Mouse (Mus musculus) forebrain, embryonic 14.5 days (tissue): ENCODE measurements around the gene Lgr5. TPM values are rescaled to one million over a fixed set of nuclear protein-coding genes. Genes with fewer than 3 reads are reported as not detected.

Source experiments
- ATAC-seq: fragments of 200-750 bp; cut with Nextera tagmentation; 2 replicates; pipeline ENCODE4 v1.8.0; 2017; ENCODE audit warnings: mild to moderate bottlenecking, moderate library complexity
- DNase-seq: peaks from one replicate; pipeline ENCODE4 v3.0.0-alpha.2; 2015; ENCODE audit warnings: low spot score
- H3K27ac ChIP-seq: fragments of 300-500 bp; sonication (generic); 2 replicates; pipeline ENCODE4 v1.5.1; 2014; ENCODE audit warnings: low read depth, mild to moderate bottlenecking, control low read depth, low read length, moderate library complexity
- H3K27me3 ChIP-seq: fragments of 300-500 bp; sonication (generic); replicated peaks from 2 replicates; pipeline ENCODE4 v1.6.1; 2014; ENCODE audit warnings: low read length, control low read depth, mixed read lengths; ENCODE audit not compliant: control insufficient read depth, insufficient read depth
- H3K36me3 ChIP-seq: fragments of 300-500 bp; sonication (generic); 2 replicates; pipeline ENCODE4 v1.6.1; 2014; ENCODE audit warnings: low read length, control low read depth; ENCODE audit not compliant: control insufficient read depth, insufficient read depth
- H3K4me1 ChIP-seq: fragments of 300-500 bp; sonication (generic); 2 replicates; pipeline ENCODE4 v1.6.1; 2014; ENCODE audit warnings: antibody characterized with exemption, low read length, control low read depth; ENCODE audit not compliant: control insufficient read depth, insufficient read depth
- H3K4me2 ChIP-seq: fragments of 300-500 bp; sonication (generic); 2 replicates; pipeline ENCODE4 v1.6.1; 2014; ENCODE audit warnings: mild to moderate bottlenecking, control low read depth, low read length
- H3K4me3 ChIP-seq: fragments of 300-500 bp; sonication (generic); 2 replicates; pipeline ENCODE4 v1.5.1; 2014; ENCODE audit warnings: low read depth, low read length, control low read depth
- H3K9ac ChIP-seq: fragments of 300-500 bp; sonication (generic); 2 replicates; pipeline ENCODE4 v1.6.1; 2014; ENCODE audit warnings: mild to moderate bottlenecking, low read length, control low read depth, moderate library complexity
- H3K9me3 ChIP-seq: fragments of 300-500 bp; sonication (generic); replicated peaks from 2 replicates; pipeline ENCODE4 v1.6.1; 2016; ENCODE audit warnings: low read length, control low read depth, mixed read lengths; ENCODE audit not compliant: control insufficient read depth
- WGBS: fragments of 180-500 bp; shearing (Covaris S2); extraction: QIAGEN DNeasy Blood & Tissue Kit; methylation state at CpG from one replicate; pipeline ENCODE4 v1.1.7; 2014; 5-methylcytosine and 5-hydroxymethylcytosine counted together
- polyA plus RNA-seq: library from polyadenylated mRNA; unstranded; fragments of >200 nt; fragmentation: Nextera tagmentation; extraction: Ambion mirVana; gene quantifications from 2 replicates; pipeline ENCODE4 v1.2.1, GENCODE M21; 2014

The Lgr5 gene
- polyA plus RNA-seq, 1 experiment from 2014 or later, result 0.44 TPM

DNA sequence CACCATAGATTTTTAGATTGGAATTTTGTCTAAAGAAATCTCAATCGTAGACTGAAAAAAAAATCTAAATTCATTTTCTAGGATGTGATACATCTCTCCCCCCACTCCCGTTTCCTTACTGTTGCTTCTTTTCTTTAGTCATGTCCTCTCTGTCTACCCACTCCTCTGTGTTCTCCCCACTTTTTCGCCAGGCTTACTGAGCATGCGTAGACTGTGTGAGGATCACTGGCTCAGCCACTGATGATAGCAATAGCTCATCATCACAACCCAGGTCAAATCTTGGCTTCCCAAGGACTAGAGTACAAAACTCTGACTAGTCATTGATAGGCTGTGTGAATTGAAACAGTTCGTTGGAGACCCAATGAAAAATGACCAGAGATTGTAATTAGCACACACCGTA, 6.1 kb upstream of the Lgr5 start:
- DNase-seq (no peak), ATAC-seq (no peak)
- no peak overlapping the region for H3K27ac ChIP-seq
- H3K4me1 ChIP-seq, result no peaks in the 10 kb centered on the region
- H3K36me3 ChIP-seq, result no peaks in the 10 kb centered on the region
- no peaks in the 10 kb centered on the region for H3K9me3 ChIP-seq
- H3K27me3 ChIP-seq, result peaks cover 33% of the 10 kb centered on the region
- no peak overlapping the region for H3K4me2 ChIP-seq
- no peak overlapping the region for H3K4me3 ChIP-seq
- 87% methylated on average over 6 of the region's 6 CpGs for whole genome bisulfite sequencing
- H3K9ac ChIP-seq, result no peak overlapping the region

DNA sequence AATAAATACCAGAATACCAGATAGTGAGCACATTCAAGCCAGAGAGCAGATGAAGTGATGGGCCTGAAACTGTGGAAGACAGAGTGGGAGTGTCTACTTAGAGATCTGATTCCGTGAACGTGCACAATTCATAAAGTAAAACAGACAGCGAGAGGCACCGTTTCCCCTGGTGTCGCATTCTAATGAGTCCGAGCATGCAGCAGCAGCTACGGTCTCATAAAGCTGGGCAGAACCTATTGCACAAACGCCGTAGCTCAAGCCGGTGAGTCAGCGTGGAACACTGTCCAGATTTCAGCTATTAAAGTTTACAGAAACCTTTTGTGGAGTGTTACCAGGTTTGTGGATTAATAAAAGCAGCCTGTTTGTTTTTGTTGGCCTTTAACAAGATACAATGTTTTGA, 5.6 kb upstream of the Lgr5 start:
- Histone ChIP-seq H3K36me3 (no peaks in the 10 kb centered on the region), H3K4me2 (no peak overlapping the region)

DNA sequence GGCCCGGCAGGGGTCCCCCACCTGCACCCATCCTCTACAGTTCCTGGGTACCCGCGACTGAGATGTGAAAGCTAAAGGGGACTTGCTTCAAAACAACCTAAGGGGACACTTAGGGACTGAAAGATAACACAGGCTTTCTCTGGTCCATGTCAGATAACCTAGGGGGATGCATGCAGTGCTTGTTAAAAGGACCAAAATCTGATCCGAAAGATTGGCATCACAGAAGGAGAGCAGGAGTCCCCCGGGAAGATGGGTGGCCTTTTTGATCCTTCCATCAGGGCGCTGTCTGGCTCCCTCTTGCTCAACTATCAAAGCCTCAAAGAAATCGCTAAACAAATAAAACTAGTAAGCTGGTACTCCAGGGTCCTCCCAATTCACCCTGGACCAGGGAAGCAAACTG, 399 bp upstream of the Lgr5 start:
- Histone ChIP-seq H3K27ac (no peak overlapping the region), H3K4me3 (peak overlapping the region; percentile 54), H3K27me3 (peaks cover 72% of the 10 kb centered on the region), H3K9ac (peak overlapping the region; percentile 59), H3K9me3 (no peaks in the 10 kb centered on the region), H3K4me2 (peak overlapping the region; percentile 96), H3K36me3 (no peaks in the 10 kb centered on the region), H3K4me1 (peaks cover 7% of the 10 kb centered on the region; the same call in 1 of the 2 replicates)
- WGBS, result 0% methylated on average over 7 of the region's 7 CpGs
- ATAC-seq (no peak), DNase-seq (no peak)

More for the DNA sequence above, 5.6 kb upstream of the Lgr5 start:
- H3K27ac ChIP-seq, result no peak overlapping the region
- DNase-seq (no peak), ATAC-seq (no peak)
- H3K9ac ChIP-seq, result no peak overlapping the region
- H3K27me3 ChIP-seq, result peaks cover 34% of the 10 kb centered on the region
- no peak overlapping the region for H3K4me3 ChIP-seq
- no peaks in the 10 kb centered on the region for H3K9me3 ChIP-seq
- 60% methylated on average over 11 of the region's 11 CpGs for WGBS
- H3K4me1 ChIP-seq, result no peaks in the 10 kb centered on the region

DNA sequence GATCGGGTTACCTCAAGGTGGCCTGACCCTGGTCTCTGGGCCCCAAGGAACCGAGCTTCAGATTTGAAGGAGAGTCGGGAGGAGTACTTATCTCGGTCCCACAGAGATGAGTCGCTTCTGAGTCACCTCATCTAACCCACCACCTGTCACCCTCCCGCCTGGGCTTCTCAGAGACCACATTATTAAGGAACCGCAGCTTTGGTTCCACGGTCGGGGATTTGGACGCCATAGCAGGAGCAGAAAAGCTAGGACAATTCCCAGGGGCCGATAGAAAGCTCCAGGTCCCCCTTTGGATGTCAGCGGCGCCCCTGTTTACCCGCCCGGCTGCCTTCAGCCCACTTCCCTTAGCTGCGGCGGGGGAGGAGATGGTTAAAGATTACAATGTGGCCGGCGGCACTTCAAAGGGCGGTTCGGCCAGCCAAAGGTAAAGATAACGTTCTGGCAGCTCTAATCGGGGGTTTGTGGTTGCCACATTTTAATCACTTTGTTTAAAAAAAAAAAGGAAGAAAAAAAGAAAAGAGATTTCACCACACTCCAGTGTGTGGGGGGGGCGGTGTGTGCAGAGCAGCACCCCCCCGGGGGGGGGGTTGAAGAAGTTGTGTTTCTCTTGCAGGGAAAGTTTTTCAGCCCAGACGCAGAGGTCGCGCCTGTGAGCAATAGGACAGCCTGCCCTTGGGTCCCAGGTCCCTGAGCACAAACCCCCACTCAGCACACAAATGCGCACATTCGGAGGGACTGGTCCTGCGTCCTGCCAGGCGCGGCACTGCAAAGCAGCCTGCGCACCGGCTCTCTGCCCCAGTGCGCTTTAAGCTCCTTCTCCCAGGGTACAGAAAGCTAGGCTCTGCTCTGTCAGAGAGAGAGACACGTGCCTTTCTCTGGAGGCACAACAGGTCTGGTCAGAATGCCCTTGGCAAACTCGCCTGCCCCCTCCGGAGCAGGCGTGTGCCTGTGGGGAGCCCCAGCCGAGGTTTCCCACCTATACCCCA, 1.0 kb downstream of the Lgr5 start:
- DNase-seq, result peak; percentile 51
- H3K9ac ChIP-seq, result peak overlapping the region; percentile 59; the same call in 1 of the 2 replicates
- peak overlapping the region; percentile 96 for H3K4me2 ChIP-seq
- WGBS, result under 1% methylated on average over 40 of the region's 41 CpGs
- no peaks in the 10 kb centered on the region for H3K9me3 ChIP-seq
- H3K4me1 ChIP-seq, result peaks cover 7% of the 10 kb centered on the region; the same call in 1 of the 2 replicates
- H3K27ac ChIP-seq, result no peak overlapping the region
- peaks cover 76% of the 10 kb centered on the region for H3K27me3 ChIP-seq
- peak; percentile 70 for ATAC-seq
- no peaks in the 10 kb centered on the region for H3K36me3 ChIP-seq
- peak overlapping the region; percentile 54 for H3K4me3 ChIP-seq

DNA sequence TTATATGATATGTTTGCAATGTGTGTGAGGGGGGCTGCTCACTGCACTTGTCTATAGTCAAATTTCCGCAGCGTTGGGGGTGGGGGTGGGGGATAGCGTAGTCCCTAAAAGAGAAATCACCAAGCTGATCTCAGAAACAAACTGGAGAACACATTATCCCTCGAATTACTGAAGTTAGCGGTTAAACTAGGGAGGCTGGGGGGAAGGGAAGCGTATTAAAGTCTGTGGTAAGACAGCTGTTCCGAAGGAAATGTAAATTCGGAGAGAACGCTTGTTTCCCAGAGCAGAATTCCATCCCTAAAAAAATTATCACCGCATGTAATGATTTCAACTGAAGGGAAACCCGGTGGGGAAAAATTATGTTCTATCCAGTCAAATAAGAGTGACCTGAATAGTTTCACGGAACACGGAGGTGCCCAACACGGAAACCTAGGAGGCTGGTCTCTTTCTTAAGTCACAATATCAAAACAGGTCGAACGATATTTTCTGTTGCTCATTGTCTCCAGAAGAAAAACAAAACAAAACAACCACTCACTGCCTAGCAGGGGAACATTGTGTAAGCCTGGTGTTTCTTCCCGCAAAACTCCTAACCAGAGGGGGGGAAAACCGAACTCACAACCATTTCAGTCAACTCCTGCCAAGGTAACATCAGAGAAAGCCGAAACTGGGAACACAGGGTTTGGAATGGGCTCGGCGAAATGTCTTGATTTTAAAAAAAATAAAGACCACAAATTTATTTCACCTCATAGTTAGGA, 1.9 kb downstream of the Lgr5 start:
- Histone ChIP-seq H3K4me3 (peak overlapping the region; percentile 54), H3K4me2 (peak overlapping the region; percentile 96), H3K36me3 (no peaks in the 10 kb centered on the region), H3K9me3 (no peaks in the 10 kb centered on the region), H3K4me1 (peaks cover 7% of the 10 kb centered on the region; the same call in 1 of the 2 replicates), H3K27ac (no peak overlapping the region), H3K27me3 (peaks cover 81% of the 10 kb centered on the region), H3K9ac (no peak overlapping the region)
- ATAC-seq (no peak), DNase-seq (peak; percentile 37)
- under 1% methylated on average over 21 of the region's 21 CpGs for WGBS

DNA sequence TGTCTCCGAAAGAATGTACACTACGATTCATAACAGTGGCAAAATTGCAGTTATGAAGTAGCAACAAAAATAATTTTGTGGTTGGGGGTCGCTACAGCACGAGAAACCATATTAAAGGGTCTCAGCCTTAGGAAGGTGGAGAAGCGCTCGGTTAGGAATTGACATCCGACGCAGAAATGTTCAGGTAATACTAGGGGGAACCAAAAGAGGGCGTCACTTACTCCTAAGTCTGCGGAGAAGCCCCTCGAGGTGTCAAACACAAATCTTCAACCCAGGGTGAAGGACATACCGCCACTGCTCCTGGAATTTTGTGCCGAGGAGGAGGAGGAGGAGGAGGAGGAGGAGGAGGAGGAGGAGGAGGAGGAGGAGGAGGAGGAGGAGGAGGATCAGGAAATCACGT, 2.9 kb downstream of the Lgr5 start:
- no peak overlapping the region for H3K4me3 ChIP-seq
- peaks cover 82% of the 10 kb centered on the region for H3K27me3 ChIP-seq
- no peaks in the 10 kb centered on the region for H3K9me3 ChIP-seq
- ATAC-seq (no peak), DNase-seq (no peak)
- H3K4me2 ChIP-seq, result no peak overlapping the region
- no peak overlapping the region for H3K9ac ChIP-seq
- H3K4me1 ChIP-seq, result peaks cover 7% of the 10 kb centered on the region; the same call in 1 of the 2 replicates
- 23% methylated on average over 12 of the region's 14 CpGs for WGBS
- H3K36me3 ChIP-seq, result no peaks in the 10 kb centered on the region
- H3K27ac ChIP-seq, result no peak overlapping the region

DNA sequence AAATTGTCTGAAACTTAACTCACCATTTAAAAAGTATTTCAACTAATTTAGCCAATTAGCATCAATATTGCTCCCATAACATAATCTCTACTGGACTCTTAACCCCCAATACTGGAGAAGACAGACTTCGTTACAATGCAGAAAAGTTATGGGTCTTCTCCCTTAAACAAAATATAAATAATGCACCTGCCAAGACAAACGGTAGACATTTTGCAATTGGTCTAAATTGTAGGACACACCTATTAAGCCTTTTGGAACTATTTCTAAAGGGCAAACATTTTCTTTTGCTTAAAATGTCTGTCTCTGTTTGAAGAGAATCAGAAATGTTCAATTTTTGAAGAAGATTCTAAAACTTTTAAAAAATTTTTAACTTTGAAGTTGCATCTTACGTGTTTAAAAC, 4.5 kb downstream of the Lgr5 start:
- Histone ChIP-seq H3K27me3 (peaks cover 76% of the 10 kb centered on the region), H3K27ac (no peak overlapping the region), H3K9me3 (no peaks in the 10 kb centered on the region), H3K9ac (no peak overlapping the region), H3K4me1 (peaks cover 7% of the 10 kb centered on the region; the same call in 1 of the 2 replicates), H3K4me3 (no peak overlapping the region), H3K4me2 (no peak overlapping the region), H3K36me3 (no peaks in the 10 kb centered on the region)
- DNase-seq (no peak), ATAC-seq (no peak)
- 88% methylated on average over 3 of the region's 3 CpGs for WGBS

DNA sequence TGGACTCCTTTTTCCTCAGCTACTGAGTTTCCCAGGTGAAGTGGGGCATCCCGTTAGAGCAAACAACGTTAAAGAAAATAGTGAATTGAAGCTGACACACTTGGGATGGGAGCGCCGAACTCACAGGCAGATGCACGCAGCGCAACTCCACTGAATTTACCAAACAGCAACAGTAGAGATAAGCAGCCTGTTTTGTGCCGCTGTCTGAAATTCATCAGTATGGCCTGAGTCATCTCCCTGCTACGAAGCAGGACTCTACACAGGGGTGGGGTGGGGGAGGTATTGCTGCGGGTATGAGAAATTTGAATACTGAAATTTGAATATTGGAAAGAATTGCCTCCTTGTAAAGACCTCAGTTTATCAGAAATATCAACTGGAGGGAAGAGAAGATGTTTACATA, 5.6 kb downstream of the Lgr5 start:
- no peak overlapping the region for H3K27ac ChIP-seq
- H3K9ac ChIP-seq, result no peak overlapping the region
- 83% methylated on average over 9 of the region's 9 CpGs for WGBS
- H3K36me3 ChIP-seq, result no peaks in the 10 kb centered on the region
- H3K4me1 ChIP-seq, result peaks cover 7% of the 10 kb centered on the region; the same call in 1 of the 2 replicates
- H3K9me3 ChIP-seq, result no peaks in the 10 kb centered on the region
- ATAC-seq (no peak), DNase-seq (no peak)
- no peak overlapping the region for H3K4me3 ChIP-seq
- H3K4me2 ChIP-seq, result no peak overlapping the region
- peaks cover 65% of the 10 kb centered on the region for H3K27me3 ChIP-seq
